Mouse (Mus musculus) midbrain, embryonic 12.5 days (tissue): Measurements from ENCODE around the gene Esr1. TPM values are rescaled to one million over a fixed set of nuclear protein-coding genes. Genes with fewer than 3 reads are reported as not detected.

ENCODE experiments used
- ATAC-seq: fragments of 200-750 bp; cut with Nextera tagmentation; 2 replicates; pipeline ENCODE4 v1.8.0; 2017; ENCODE audit warnings: low read depth, moderate TSS enrichment, moderate library complexity; ENCODE audit not compliant: low FRiP score
- H3K27ac ChIP-seq: fragments of 300-500 bp; sonication (generic); replicated peaks from 2 replicates; pipeline ENCODE4 v1.5.1; 2016; ENCODE audit warnings: mild to moderate bottlenecking
- H3K27me3 ChIP-seq: fragments of 300-500 bp; sonication (generic); 2 replicates; pipeline ENCODE4 v1.6.1; 2016; ENCODE audit warnings: mild to moderate bottlenecking
- H3K36me3 ChIP-seq: fragments of 300-500 bp; sonication (generic); 2 replicates; pipeline ENCODE4 v1.6.1; 2016
- H3K4me1 ChIP-seq: fragments of 300-500 bp; sonication (generic); 2 replicates; pipeline ENCODE4 v1.6.1; 2016
- H3K4me2 ChIP-seq: fragments of 300-500 bp; sonication (generic); replicated peaks from 2 replicates; pipeline ENCODE4 v1.6.1; 2016; ENCODE audit warnings: mild to moderate bottlenecking, moderate library complexity
- H3K4me3 ChIP-seq: fragments of 300-500 bp; sonication (generic); 2 replicates; pipeline ENCODE4 v1.5.1; 2016; ENCODE audit warnings: mild to moderate bottlenecking
- H3K9ac ChIP-seq: fragments of 300-500 bp; sonication (generic); replicated peaks from 2 replicates; pipeline ENCODE4 v1.6.1; 2016; ENCODE audit warnings: mild to moderate bottlenecking, moderate library complexity
- H3K9me3 ChIP-seq: fragments of 300-500 bp; sonication (generic); 2 replicates; pipeline ENCODE4 v1.6.1; 2016; ENCODE audit warnings: mild to moderate bottlenecking
- WGBS: fragments of 180-500 bp; shearing (Covaris S2); methylation state at CpG from one replicate; pipeline ENCODE4 v1.1.7; 2016; 5-methylcytosine and 5-hydroxymethylcytosine counted together
- polyA plus RNA-seq: library from polyadenylated mRNA; unstranded; fragments of >200 nt; fragmentation: Nextera tagmentation; extraction: Ambion mirVana; gene quantifications from 2 replicates; pipeline ENCODE4 v1.2.1, GENCODE M21; 2016

Esr1 gene
- polyA plus RNA-seq, 1 experiment from 2014 or later: 0.13 TPM

DNA sequence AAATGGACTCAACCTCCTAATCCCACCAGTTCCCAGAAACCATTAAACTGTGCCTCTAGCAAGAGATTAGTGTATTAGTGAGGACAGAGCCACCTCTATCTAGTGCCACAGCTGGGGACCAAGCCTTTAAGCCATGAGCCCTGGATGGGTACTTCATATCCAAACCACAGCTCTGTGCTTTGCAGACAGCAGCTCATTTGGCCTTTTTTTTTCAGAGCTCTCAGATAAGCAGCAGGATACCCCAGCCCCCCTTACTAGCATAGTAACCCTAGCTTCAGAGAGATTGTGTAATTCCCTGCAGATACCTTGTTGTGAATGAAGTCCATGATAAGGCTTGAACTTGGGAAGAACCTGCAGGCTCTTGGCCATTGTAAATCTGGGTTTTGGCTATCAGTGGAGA is 11.9 kb downstream of the Esr1 start:
- no peak overlapping the region for H3K4me2 ChIP-seq

DNA sequence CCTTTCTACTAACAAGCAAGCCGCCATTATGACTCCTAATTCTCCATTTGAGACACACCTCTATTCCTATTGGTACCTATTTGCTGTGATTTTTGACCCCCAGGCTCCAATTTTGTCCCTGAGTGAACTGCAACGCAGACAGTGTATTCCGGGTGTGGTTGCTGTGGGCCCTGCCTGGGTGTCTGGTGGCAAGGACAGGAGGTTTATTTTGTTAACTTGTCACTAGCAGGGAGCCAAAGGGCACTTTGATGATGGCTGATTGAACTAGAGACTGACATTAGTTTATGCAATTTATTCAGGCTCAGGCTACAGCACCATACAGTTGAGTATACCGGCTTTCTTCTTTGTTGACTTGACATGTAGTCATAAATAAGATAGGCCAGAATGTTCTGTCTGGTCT is 13.2 kb downstream of the Esr1 start:
- no peak overlapping the region for H3K4me2 ChIP-seq
- no peak overlapping the region for H3K4me3 ChIP-seq
- no peak overlapping the region for H3K9ac ChIP-seq
- no peak overlapping the region for H3K27ac ChIP-seq
- no peak for ATAC-seq
- no peaks in the 10 kb centered on the region for H3K36me3 ChIP-seq
- no peaks in the 10 kb centered on the region for H3K27me3 ChIP-seq
- no peaks in the 10 kb centered on the region for H3K4me1 ChIP-seq
- H3K9me3 ChIP-seq: no peaks in the 10 kb centered on the region
- WGBS: 95% methylated on average over 4 of the region's 4 CpGs

More for the DNA sequence above, 11.9 kb downstream of the Esr1 start:
- Histone ChIP-seq H3K9me3 (no peaks in the 10 kb centered on the region), H3K9ac (no peak overlapping the region), H3K27me3 (no peaks in the 10 kb centered on the region), H3K27ac (no peak overlapping the region), H3K4me3 (no peak overlapping the region), H3K36me3 (no peaks in the 10 kb centered on the region), H3K4me1 (no peaks in the 10 kb centered on the region)
- no peak for ATAC-seq

DNA sequence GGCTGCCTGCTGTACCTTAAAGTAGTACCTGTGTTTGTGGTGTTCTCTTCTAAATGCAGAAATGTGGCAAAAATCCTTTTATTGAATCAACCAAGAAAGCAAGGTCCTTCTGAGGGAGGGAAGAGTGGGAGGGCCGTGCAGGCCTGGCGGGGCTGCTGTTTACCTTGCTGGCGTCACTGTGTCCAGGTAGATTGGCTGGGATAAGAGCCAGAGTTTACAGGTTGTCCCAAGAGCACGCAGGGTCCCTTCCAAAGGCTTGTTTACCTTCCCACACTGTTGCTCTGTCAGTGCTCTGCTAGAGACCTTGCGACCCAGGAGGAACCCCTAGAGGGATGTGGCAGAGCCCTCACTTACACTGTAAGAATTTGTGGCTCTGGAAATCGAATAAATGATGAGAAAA is 13.9 kb downstream of the Esr1 start:
- Histone ChIP-seq H3K4me3 (no peak overlapping the region), H3K4me1 (no peaks in the 10 kb centered on the region), H3K27me3 (no peaks in the 10 kb centered on the region), H3K9me3 (no peaks in the 10 kb centered on the region), H3K36me3 (no peaks in the 10 kb centered on the region), H3K27ac (no peak overlapping the region), H3K9ac (no peak overlapping the region), H3K4me2 (no peak overlapping the region)
- 78% methylated on average over 6 of the region's 6 CpGs for WGBS
- ATAC-seq: no peak

DNA sequence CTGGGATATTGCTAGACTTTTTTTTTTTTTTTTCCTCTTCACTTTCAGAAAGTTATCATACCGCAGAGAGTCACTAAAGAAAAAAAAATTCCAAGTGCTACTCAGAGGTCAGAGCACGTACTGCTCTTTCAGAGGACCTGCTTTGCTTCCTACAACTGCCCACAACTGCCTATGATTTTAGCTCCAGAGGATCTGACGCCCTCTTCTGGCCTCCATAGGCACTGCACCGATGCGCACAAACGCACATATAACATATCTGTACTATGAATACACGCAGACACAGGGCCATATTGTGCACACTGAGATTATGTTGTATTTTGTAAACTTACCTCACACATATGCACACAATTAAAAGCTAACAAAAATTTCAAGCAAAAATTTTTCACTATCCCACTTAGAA is 15.0 kb downstream of the Esr1 start:
- Histone ChIP-seq H3K9ac (no peak overlapping the region), H3K4me2 (no peak overlapping the region), H3K36me3 (no peaks in the 10 kb centered on the region), H3K27ac (no peak overlapping the region), H3K27me3 (no peaks in the 10 kb centered on the region), H3K4me1 (no peaks in the 10 kb centered on the region), H3K9me3 (no peaks in the 10 kb centered on the region), H3K4me3 (no peak overlapping the region)
- WGBS: 86% methylated on average over 7 of the region's 7 CpGs
- no peak for ATAC-seq

DNA sequence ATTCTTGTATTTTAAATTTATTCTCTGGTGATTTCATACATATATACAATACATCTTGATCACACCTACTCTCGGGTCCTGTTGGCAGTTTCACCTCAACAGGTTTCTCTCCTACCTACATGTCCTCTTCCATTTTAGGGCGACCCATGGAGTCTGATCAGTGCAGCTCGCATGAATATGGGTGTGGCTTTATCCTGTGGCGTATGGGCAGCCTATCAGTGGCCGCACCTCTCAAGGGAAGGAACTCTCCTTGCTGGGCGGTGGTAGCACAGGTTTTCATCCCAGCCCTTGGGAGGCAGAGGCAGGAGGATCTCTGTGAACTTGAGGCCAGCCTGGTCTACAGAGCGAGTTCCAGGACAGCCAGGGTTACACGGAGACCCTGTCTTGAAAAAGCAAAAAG is 15.6 kb downstream of the Esr1 start:
- no peak overlapping the region for H3K9ac ChIP-seq
- H3K9me3 ChIP-seq: no peaks in the 10 kb centered on the region
- no peak overlapping the region for H3K27ac ChIP-seq
- no peak for ATAC-seq
- no peak overlapping the region for H3K4me2 ChIP-seq
- no peaks in the 10 kb centered on the region for H3K36me3 ChIP-seq
- no peak overlapping the region for H3K4me3 ChIP-seq
- no peaks in the 10 kb centered on the region for H3K27me3 ChIP-seq
- H3K4me1 ChIP-seq: no peaks in the 10 kb centered on the region
- WGBS: 91% methylated on average over 8 of the region's 8 CpGs

DNA sequence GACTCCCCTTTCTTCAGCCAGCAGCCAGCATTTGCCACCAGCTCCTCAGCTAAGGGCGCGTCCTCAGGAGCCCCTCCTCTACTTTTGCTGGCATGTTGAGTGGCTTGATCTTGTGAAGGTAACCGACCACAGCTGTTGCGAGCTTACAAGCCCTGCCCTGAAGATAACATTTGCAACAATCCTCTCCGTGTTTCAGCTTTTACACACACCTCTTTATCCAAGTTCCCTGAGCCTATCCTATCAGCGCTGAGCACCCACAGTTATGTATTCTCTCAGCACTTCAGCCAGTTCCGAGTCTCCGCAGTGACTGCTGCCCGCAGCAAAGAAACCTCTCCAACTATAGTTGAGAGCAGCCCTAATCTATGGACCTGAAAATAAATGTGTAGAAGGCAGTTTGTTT is 16.0 kb downstream of the Esr1 start:
- Histone ChIP-seq H3K9ac (no peak overlapping the region), H3K36me3 (no peaks in the 10 kb centered on the region), H3K9me3 (no peaks in the 10 kb centered on the region), H3K4me1 (no peaks in the 10 kb centered on the region), H3K4me3 (no peak overlapping the region), H3K4me2 (no peak overlapping the region), H3K27ac (no peak overlapping the region), H3K27me3 (no peaks in the 10 kb centered on the region)
- no peak for ATAC-seq
- 87% methylated on average over 9 of the region's 9 CpGs for WGBS

DNA sequence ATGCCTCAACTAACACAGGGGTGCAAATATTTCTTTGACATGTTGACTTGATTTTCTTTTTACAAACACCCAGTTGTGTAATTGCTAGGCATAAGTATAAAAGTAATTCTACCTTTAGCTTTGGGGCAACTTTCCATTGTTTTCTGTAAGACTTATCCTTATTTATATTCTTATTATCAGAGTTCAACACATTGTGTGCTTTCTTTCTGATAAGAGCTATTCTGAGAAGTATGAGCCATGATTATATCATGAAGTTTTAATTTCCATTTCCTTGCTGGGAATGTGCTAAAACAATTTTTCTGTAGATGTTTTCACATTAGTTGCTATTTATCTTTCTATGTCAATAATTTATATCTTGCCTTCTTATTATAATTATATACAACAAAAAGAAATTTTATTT is 17.9 kb downstream of the Esr1 start:
- H3K9ac ChIP-seq: no peak overlapping the region
- no peak overlapping the region for H3K4me3 ChIP-seq
- no peaks in the 10 kb centered on the region for H3K36me3 ChIP-seq
- H3K27me3 ChIP-seq: no peaks in the 10 kb centered on the region
- no peak for ATAC-seq
- H3K9me3 ChIP-seq: no peaks in the 10 kb centered on the region
- H3K4me2 ChIP-seq: no peak overlapping the region
- H3K4me1 ChIP-seq: no peaks in the 10 kb centered on the region
- H3K27ac ChIP-seq: no peak overlapping the region

DNA sequence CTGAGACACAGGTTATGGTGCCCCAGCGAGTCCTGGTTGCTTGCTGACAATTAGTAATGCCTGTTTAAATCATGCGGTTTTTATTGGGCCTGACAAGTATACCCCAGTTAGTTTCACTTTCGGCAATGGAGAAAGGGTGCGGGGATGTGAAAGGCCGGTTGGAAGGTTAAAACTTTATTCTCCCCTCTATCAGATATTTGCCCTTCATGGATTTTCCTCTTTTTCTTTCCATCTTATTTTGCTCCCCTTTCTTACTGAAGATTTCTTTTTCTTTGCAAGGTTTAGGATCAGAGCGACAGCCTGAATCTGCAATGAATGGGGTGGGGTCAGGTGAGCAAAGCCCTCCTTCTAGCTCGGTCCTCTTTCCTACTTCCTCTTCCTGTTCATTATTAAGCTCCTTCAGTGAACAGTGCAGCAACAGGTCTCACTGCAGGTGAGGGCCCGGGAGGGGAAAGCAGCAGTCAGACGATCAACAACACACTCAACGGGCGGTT is 20.9 kb downstream of the Esr1 start:
- no peaks in the 10 kb centered on the region for H3K9me3 ChIP-seq
- H3K27me3 ChIP-seq: no peaks in the 10 kb centered on the region
- H3K27ac ChIP-seq: no peak overlapping the region
- 87% methylated on average over 11 of the region's 11 CpGs for WGBS
- H3K9ac ChIP-seq: no peak overlapping the region
- no peak overlapping the region for H3K4me3 ChIP-seq
- no peaks in the 10 kb centered on the region for H3K36me3 ChIP-seq
- ATAC-seq: no peak
- H3K4me2 ChIP-seq: no peak overlapping the region
- no peaks in the 10 kb centered on the region for H3K4me1 ChIP-seq

DNA sequence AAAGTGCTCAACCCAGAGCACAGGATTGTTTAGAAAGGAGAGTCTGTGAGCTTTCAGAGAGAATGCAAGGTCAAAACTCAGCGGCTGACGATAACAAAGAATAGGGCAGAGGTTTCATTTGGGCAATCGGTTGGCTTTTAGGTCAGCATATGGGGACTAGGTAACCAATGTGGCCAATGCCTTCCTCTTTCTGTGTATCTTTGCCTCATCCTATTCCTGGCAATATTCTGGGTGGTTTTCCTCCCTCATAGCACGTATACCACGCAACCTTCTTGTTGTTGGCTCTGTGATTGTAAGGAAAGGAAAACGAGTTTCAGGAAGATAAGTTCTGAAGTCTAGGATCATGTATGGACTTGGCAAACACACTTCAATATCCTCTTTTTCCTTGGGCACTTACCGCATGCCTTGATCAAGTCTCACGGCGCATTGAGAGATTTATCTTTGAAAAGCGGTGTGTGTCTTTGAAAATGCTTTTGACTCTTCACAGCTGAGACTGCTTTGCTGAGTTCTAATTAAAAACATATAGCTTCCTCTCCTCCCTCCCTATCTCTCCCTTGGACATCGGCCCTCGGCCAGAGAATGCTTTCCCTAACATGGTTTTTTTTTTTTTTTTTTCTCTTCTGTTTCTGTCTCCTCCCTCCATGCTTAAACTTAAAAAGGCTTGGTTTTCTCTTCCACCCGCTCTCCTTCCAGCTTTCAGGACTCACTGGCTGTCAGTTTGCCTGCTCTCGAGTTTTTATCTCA is 22.1 kb downstream of the Esr1 start:
- Histone ChIP-seq H3K27me3 (no peaks in the 10 kb centered on the region), H3K4me2 (no peak overlapping the region), H3K36me3 (no peaks in the 10 kb centered on the region), H3K27ac (no peak overlapping the region), H3K9ac (no peak overlapping the region), H3K4me1 (no peaks in the 10 kb centered on the region), H3K9me3 (no peaks in the 10 kb centered on the region), H3K4me3 (no peak overlapping the region)
- 78% methylated on average over 14 of the region's 14 CpGs for WGBS
- ATAC-seq: no peak

DNA sequence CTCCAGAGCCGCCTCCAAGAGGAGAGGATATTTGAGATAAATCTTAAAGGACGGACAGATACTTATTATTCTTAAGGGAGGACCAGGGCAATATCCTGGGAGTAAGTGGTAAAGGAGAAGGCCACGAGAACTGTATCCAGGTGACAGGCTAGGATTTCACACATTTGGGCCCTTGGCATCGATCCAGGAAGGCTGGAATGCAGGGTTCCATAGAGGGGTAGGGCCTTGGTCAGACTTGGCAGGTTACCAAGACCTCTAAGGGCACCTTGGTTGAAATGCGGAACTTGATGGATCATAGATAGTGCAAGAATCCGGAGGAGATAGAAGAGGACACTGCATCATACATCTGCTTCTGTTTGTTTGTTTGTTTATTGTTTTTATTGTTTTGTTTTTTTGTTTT is 24.3 kb downstream of the Esr1 start:
- no peak for ATAC-seq
- H3K4me3 ChIP-seq: no peak overlapping the region
- 85% methylated on average over 6 of the region's 6 CpGs for WGBS
- H3K4me2 ChIP-seq: no peak overlapping the region
- no peaks in the 10 kb centered on the region for H3K36me3 ChIP-seq
- no peaks in the 10 kb centered on the region for H3K4me1 ChIP-seq
- no peak overlapping the region for H3K9ac ChIP-seq
- no peaks in the 10 kb centered on the region for H3K27me3 ChIP-seq
- no peak overlapping the region for H3K27ac ChIP-seq
- no peaks in the 10 kb centered on the region for H3K9me3 ChIP-seq

DNA sequence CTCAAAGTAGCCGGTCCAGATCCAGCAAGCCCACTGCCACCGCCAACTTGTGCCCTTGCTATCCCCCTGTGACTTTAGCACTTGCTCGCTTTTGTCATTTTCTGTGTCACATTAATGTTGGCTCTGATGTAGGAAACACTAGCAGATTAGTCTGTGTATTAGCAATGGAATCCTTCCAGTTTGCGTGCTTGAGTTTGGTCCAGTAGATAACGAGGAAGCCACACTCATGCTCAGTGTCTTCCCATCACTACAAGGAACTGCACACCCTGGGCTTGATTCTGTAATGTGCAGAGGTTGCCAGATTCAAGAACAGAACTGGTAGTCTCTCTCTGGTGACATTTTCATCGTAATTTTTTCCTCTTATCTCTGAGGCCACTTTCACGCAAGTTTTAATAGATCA is 34.7 kb downstream of the Esr1 start:
- 88% methylated on average over 7 of the region's 7 CpGs for WGBS
- Histone ChIP-seq H3K36me3 (no peaks in the 10 kb centered on the region), H3K4me3 (no peak overlapping the region), H3K4me2 (no peak overlapping the region), H3K9ac (no peak overlapping the region), H3K27me3 (no peaks in the 10 kb centered on the region), H3K4me1 (no peaks in the 10 kb centered on the region), H3K9me3 (no peaks in the 10 kb centered on the region), H3K27ac (no peak overlapping the region)
- no peak for ATAC-seq

DNA sequence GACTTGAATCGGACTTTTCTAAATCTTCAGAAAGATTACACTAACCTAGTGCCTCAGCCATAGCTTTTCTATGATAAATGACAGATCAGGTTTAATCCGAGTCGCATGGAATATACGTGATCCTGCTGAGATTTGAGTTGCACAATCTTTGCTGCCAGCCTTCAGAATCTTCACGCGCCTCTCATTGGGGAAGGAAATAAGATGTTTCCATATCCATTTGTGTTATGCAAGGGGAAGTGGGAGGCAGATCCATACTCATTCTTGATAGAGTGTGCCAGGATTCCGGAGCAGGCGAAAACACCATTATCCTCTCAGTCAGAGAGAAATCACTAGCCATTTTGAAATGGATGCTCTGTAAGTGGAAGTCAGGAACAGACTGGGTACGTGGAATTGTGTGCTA is 35.5 kb downstream of the Esr1 start:
- 87% methylated on average over 9 of the region's 9 CpGs for WGBS
- no peaks in the 10 kb centered on the region for H3K9me3 ChIP-seq
- no peaks in the 10 kb centered on the region for H3K27me3 ChIP-seq
- no peaks in the 10 kb centered on the region for H3K4me1 ChIP-seq
- H3K27ac ChIP-seq: no peak overlapping the region
- no peak overlapping the region for H3K9ac ChIP-seq
- H3K4me2 ChIP-seq: no peak overlapping the region
- no peak overlapping the region for H3K4me3 ChIP-seq
- ATAC-seq: no peak
- no peaks in the 10 kb centered on the region for H3K36me3 ChIP-seq

DNA sequence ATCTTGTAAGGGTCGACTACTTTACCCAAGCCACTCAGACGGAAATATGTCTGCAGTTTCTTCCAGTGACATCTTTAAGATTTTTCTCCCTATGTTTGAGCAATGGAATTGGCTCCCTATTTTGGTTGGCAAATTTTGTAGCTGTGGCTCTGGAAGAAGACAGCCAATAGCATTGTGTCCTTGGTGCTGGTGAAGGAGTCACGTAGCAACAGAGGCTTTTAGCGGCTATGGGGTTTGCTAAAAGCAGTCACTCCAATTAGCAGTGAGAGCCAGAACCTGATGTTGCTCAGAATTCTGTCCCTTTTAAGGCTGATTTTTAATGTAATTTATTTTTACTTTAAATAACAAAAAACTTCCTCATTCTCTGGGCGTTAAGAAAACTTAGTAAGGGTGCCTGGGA is 54.0 kb downstream of the Esr1 start:
- Histone ChIP-seq H3K9ac (no peak overlapping the region), H3K4me1 (no peaks in the 10 kb centered on the region), H3K27me3 (no peaks in the 10 kb centered on the region), H3K4me2 (no peak overlapping the region), H3K27ac (no peak overlapping the region), H3K4me3 (no peak overlapping the region), H3K36me3 (no peaks in the 10 kb centered on the region), H3K9me3 (no peaks in the 10 kb centered on the region)
- no peak for ATAC-seq
- WGBS: 91% methylated on average over 5 of the region's 5 CpGs
